Mouse (Mus musculus) midbrain, embryonic 15.5 days (tissue): ENCODE results near the gene Dbnl. TPM values are rescaled to one million over a fixed set of nuclear protein-coding genes. Genes with fewer than 3 reads are reported as not detected.
A peak's percentile ranks its signal among the peaks of the same experiment; 100 is the strongest.

ENCODE experiments used
- ATAC-seq: fragments of 200-750 bp; cut with Nextera tagmentation; replicated peaks from 2 replicates; pipeline ENCODE4 v1.8.0; 2017; ENCODE audit warnings: moderate TSS enrichment
- H3K27ac ChIP-seq: fragments of 300-500 bp; sonication (generic); 2 replicates; pipeline ENCODE4 v1.5.1; 2015; ENCODE audit warnings: mild to moderate bottlenecking, inconsistent platforms
- H3K27me3 ChIP-seq: fragments of 300-500 bp; sonication (generic); replicated peaks from 2 replicates; pipeline ENCODE4 v1.6.1; 2015; ENCODE audit warnings: inconsistent platforms
- H3K36me3 ChIP-seq: fragments of 300-500 bp; sonication (generic); replicated peaks from 2 replicates; pipeline ENCODE4 v1.6.1; 2015; ENCODE audit warnings: inconsistent platforms
- H3K4me1 ChIP-seq: fragments of 300-500 bp; sonication (generic); 2 replicates; pipeline ENCODE4 v1.6.1; 2015; ENCODE audit warnings: inconsistent platforms
- H3K4me2 ChIP-seq: fragments of 300-500 bp; sonication (generic); 2 replicates; pipeline ENCODE4 v1.6.1; 2015; ENCODE audit warnings: inconsistent platforms, mild to moderate bottlenecking, moderate library complexity
- H3K4me3 ChIP-seq: fragments of 300-500 bp; sonication (generic); 2 replicates; pipeline ENCODE4 v1.5.1; 2015; ENCODE audit warnings: mild to moderate bottlenecking, inconsistent platforms
- H3K9ac ChIP-seq: fragments of 300-500 bp; sonication (generic); 2 replicates; pipeline ENCODE4 v1.6.1; 2015; ENCODE audit warnings: mild to moderate bottlenecking, inconsistent platforms
- H3K9me3 ChIP-seq: fragments of 300-500 bp; sonication (generic); 2 replicates; pipeline ENCODE4 v1.6.1; 2016; ENCODE audit warnings: inconsistent platforms
- WGBS: fragments of 180-500 bp; shearing (Covaris S2); methylation state at CpG from one replicate; pipeline ENCODE4 v1.1.7; 2015; ENCODE audit warnings: mixed read lengths; 5-methylcytosine and 5-hydroxymethylcytosine counted together
- polyA plus RNA-seq: library from polyadenylated mRNA; unstranded; fragments of >200 nt; fragmentation: Nextera tagmentation; extraction: Ambion mirVana; gene quantifications from 2 replicates; pipeline ENCODE4 v1.2.1, GENCODE M21; 2015

The Dbnl gene
- polyA plus RNA-seq, 1 experiment from 2014 or later = 151 TPM

GRCm38 (mm10) chr11:5848741-5849140 lies 60.5 kb downstream of the Dbnl start:
- 0 out of 2 replicates have a peak, but pooled peaks have one; percentile 42 for ATAC-seq
- H3K36me3 ChIP-seq = no peaks in the 10 kb centered on the region
- no peak overlapping the region for H3K27ac ChIP-seq
- no peak overlapping the region for H3K4me3 ChIP-seq
- H3K9me3 ChIP-seq = no peaks in the 10 kb centered on the region
- no peaks in the 10 kb centered on the region for H3K4me1 ChIP-seq
- H3K9ac ChIP-seq = no peak overlapping the region
- H3K4me2 ChIP-seq = no peak overlapping the region
- no peaks in the 10 kb centered on the region for H3K27me3 ChIP-seq
- 28% methylated on average over 6 of the region's 6 CpGs for WGBS

DNA sequence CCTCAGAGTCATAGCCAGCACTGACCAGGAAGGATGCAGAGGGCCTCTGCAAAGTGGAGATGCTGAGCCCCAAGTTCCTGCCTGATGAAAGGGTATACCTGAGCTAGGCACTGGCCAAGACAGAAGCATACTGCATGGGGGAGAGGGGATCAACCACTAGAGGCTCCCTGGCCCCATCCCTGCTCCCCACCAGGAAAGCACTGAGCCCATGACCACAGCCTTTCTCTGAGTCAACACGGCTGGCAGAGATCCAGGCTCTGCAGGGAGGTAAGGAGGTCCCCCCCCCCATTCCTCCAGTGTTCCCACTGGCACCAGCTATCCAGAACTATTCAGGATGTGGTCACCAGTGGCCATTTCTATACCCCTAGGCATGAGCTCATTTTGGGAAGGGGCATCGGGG lies 61.0 kb downstream of the Dbnl start:
- no peak overlapping the region for H3K4me3 ChIP-seq
- H3K9ac ChIP-seq = no peak overlapping the region
- WGBS = 63% methylated on average over 2 of the region's 2 CpGs
- H3K27me3 ChIP-seq = no peaks in the 10 kb centered on the region
- no peaks in the 10 kb centered on the region for H3K9me3 ChIP-seq
- H3K27ac ChIP-seq = no peak overlapping the region
- H3K4me2 ChIP-seq = no peak overlapping the region
- no peaks in the 10 kb centered on the region for H3K4me1 ChIP-seq
- H3K36me3 ChIP-seq = no peaks in the 10 kb centered on the region
- ATAC-seq = no peak

DNA sequence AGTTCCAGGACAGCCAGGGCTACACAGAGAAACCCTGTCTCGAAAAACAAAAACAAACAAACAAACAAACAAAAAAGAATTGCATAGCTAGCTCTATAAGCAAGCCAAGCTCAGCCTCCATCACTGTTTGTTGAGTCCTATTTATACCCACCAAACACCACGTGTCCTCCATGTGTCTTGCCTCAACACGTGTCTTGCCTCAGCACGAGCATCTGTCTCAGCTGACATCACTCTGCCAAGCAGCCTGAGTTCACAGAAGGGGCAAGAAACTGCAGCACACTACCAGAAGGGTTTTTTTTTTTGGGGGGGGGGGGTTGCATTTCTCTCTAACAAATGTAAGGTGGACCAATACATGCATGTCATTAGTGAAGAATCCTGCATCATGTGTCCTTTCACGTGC lies 62.2 kb downstream of the Dbnl start:
- Histone ChIP-seq H3K4me3 (no peak overlapping the region), H3K36me3 (no peaks in the 10 kb centered on the region), H3K4me2 (no peak overlapping the region), H3K27ac (no peak overlapping the region), H3K27me3 (no peaks in the 10 kb centered on the region), H3K4me1 (no peaks in the 10 kb centered on the region), H3K9me3 (no peaks in the 10 kb centered on the region), H3K9ac (no peak overlapping the region)
- no peak for ATAC-seq
- WGBS = 76% methylated on average over 5 of the region's 5 CpGs

Other genes starting within 250 kb of the Dbnl start
- 12.1 and 13.6 TPM in 2 replicates for gene Ccdc117, start 246.3 kb upstream of the Dbnl start, polyA plus RNA-seq
- gene Ankrd36, start 218.8 kb upstream of the Dbnl start, polyA plus RNA-seq = 0.12 and 0.13 TPM in 2 replicates
- gene Mrps24, start 72.8 kb upstream of the Dbnl start, polyA plus RNA-seq = 170 and 176 TPM in 2 replicates
- gene Urgcp, start 26.1 kb upstream of the Dbnl start, polyA plus RNA-seq = 36.9 and 37.6 TPM in 2 replicates
- gene Pgam2, start 15.2 kb downstream of the Dbnl start, polyA plus RNA-seq = 2.4 and 3.4 TPM in 2 replicates
- gene Polm, start 49.5 kb downstream of the Dbnl start, polyA plus RNA-seq = 8.4 and 8.8 TPM in 2 replicates
- gene Aebp1, start 73.5 kb downstream of the Dbnl start, polyA plus RNA-seq = 21.9 and 27.7 TPM in 2 replicates
- 51.0 and 59.6 TPM in 2 replicates for gene Pold2, start 89.8 kb downstream of the Dbnl start, polyA plus RNA-seq
- 1.6 TPM in 1 of 2 replicates, not detected in the other for gene Myl7, start 110.3 kb downstream of the Dbnl start, polyA plus RNA-seq
- 10.0 and 11.2 TPM in 2 replicates for gene Gck, start 161.6 kb downstream of the Dbnl start, polyA plus RNA-seq
- gene Ykt6, start 167.2 kb downstream of the Dbnl start, polyA plus RNA-seq = 96.8 and 104 TPM in 2 replicates